Mouse (Mus musculus) hindbrain, embryonic 14.5 days (tissue): ENCODE data around the gene Lrsam1. TPM values are rescaled to one million over a fixed set of nuclear protein-coding genes. Genes with fewer than 3 reads are reported as not detected.

Experiments used
- ATAC-seq: fragments of 200-750 bp; cut with Nextera tagmentation; 2 replicates; pipeline ENCODE4 v1.8.0; 2017; ENCODE audit warnings: moderate number of reproducible peaks, mild to moderate bottlenecking, moderate TSS enrichment, moderate library complexity; ENCODE audit not compliant: low FRiP score
- DNase-seq: peaks from one replicate; pipeline ENCODE4 v3.0.0-alpha.2; 2015; ENCODE audit warnings: low spot score
- H3K27ac ChIP-seq: fragments of 300-500 bp; sonication (generic); 2 replicates; pipeline ENCODE4 v1.5.1; 2014; ENCODE audit warnings: mild to moderate bottlenecking, moderate library complexity
- H3K27me3 ChIP-seq: fragments of 300-500 bp; sonication (generic); 2 replicates; pipeline ENCODE4 v1.6.1; 2014; ENCODE audit warnings: mild to moderate bottlenecking, low read length, mixed read lengths; ENCODE audit not compliant: control insufficient read depth, insufficient read depth
- H3K36me3 ChIP-seq: fragments of 300-500 bp; sonication (generic); replicated peaks from 2 replicates; pipeline ENCODE4 v1.6.1; 2014; ENCODE audit not compliant: control insufficient read depth, insufficient read depth
- H3K4me1 ChIP-seq: fragments of 300-500 bp; sonication (generic); replicated peaks from 2 replicates; pipeline ENCODE4 v1.6.1; 2014; ENCODE audit warnings: antibody characterized with exemption, low read length, mixed read lengths; ENCODE audit not compliant: control insufficient read depth, insufficient read depth
- H3K4me2 ChIP-seq: fragments of 300-500 bp; sonication (generic); replicated peaks from 2 replicates; pipeline ENCODE4 v1.6.1; 2014; ENCODE audit warnings: mild to moderate bottlenecking, moderate library complexity
- H3K4me3 ChIP-seq: fragments of 300-500 bp; sonication (generic); replicated peaks from 2 replicates; pipeline ENCODE4 v1.5.1; 2014; ENCODE audit warnings: mild to moderate bottlenecking, low read length
- H3K9ac ChIP-seq: fragments of 300-500 bp; sonication (generic); 2 replicates; pipeline ENCODE4 v1.6.1; 2014
- H3K9me3 ChIP-seq: fragments of 300-500 bp; sonication (generic); 2 replicates; pipeline ENCODE4 v1.6.1; 2016; ENCODE audit warnings: low read length; ENCODE audit not compliant: control insufficient read depth
- WGBS: fragments of 180-500 bp; shearing (Covaris S2); extraction: QIAGEN DNeasy Blood & Tissue Kit; methylation state at CpG from one replicate; pipeline ENCODE4 v1.1.7; 2014; 5-methylcytosine and 5-hydroxymethylcytosine counted together
- polyA plus RNA-seq: library from polyadenylated mRNA; unstranded; fragments of >200 nt; fragmentation: Nextera tagmentation; extraction: Ambion mirVana; gene quantifications from 2 replicates; pipeline ENCODE4 v1.2.1, GENCODE M21; 2014

Lrsam1 gene
- polyA plus RNA-seq, 1 experiment from 2014 or later = 20.2 TPM

DNA sequence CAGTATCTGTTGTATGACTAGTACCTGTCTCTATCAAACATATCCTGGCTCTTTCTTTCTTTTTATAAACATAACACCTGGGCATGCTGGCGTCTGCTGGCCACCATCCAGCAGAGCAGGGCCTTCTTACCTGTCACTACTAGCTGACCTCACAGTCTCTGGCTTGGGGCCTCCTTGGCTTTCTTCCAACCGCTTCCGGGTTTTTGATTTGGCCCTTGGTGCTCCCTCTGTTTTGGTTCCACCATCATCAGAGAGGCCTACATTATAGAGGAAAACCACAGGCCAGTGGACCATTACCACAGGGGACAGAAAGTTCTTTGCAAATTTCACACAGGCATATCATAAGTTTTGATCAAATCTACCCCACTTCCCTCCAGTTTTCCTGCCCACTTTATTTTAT is 28.0 kb upstream of the Lrsam1 start:
- no peaks in the 10 kb centered on the region for H3K27me3 ChIP-seq
- H3K9me3 ChIP-seq = no peaks in the 10 kb centered on the region
- H3K4me3 ChIP-seq = no peak overlapping the region
- DNase-seq (no peak), ATAC-seq (no peak)
- WGBS = 84% methylated on average over 3 of the region's 3 CpGs
- H3K4me1 ChIP-seq = no peaks in the 10 kb centered on the region
- H3K9ac ChIP-seq = no peak overlapping the region
- H3K4me2 ChIP-seq = no peak overlapping the region
- H3K27ac ChIP-seq = no peak overlapping the region
- H3K36me3 ChIP-seq = peaks cover 18% of the 10 kb centered on the region

DNA sequence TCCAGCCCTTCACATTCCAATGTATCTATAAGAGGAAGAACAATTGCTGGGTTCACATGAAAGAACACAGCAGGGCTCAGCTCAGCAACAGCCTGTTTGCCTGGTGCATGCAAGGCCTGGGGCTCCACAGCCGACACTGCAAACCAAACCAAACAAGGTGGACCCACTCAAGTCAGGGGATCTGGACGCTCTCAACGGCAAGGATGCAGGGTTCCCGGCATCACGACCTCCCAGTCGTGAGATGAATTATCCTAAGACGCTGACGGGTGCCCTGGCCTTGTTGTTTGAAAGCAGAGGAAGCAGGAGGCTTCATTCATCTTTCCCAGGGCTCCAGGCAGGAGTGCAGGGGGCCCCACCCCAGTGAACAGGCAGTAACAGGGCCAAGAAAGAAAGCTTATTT is 24.4 kb upstream of the Lrsam1 start:
- 65% methylated on average over 8 of the region's 8 CpGs for WGBS
- ATAC-seq = no peak
- H3K9ac ChIP-seq = no peak overlapping the region

DNA sequence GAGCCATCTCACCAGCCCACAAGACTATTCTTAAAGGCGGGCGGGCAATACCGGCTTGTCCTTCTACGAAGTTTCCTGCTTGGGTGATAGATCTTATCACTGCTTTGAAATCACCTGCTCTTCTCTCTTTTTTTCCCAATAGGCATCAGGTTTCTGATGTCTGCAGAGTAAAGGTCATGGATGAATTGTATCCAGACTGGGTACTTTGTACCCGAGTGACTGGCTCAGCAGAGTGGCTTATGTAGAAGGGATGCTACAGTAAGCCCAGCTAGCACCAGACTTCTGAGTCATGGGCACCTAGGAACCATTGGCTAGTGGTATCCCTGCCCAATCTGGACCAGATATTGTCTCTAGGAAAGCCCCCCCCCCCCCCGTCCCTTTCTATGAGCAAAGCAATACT is 22.2 kb upstream of the Lrsam1 start:
- no peaks in the 10 kb centered on the region for H3K9me3 ChIP-seq
- no peak overlapping the region for H3K4me3 ChIP-seq
- H3K4me2 ChIP-seq = no peak overlapping the region; the same call in 1 of the 2 replicates
- DNase-seq (no peak), ATAC-seq (no peak)
- H3K27ac ChIP-seq = no peak overlapping the region
- no peaks in the 10 kb centered on the region for H3K27me3 ChIP-seq
- 61% methylated on average over 6 of the region's 6 CpGs for WGBS
- H3K4me1 ChIP-seq = peaks cover 19% of the 10 kb centered on the region
- no peak overlapping the region for H3K9ac ChIP-seq
- H3K36me3 ChIP-seq = peaks cover 4% of the 10 kb centered on the region; the same call in 1 of the 2 replicates

More for the DNA sequence above, 24.4 kb upstream of the Lrsam1 start:
- Histone ChIP-seq H3K4me3 (no peak overlapping the region), H3K27me3 (no peaks in the 10 kb centered on the region), H3K4me1 (peaks cover 16% of the 10 kb centered on the region), H3K4me2 (no peak overlapping the region), H3K9me3 (no peaks in the 10 kb centered on the region), H3K27ac (no peak overlapping the region), H3K36me3 (peaks cover 9% of the 10 kb centered on the region)
- DNase-seq = no peak

DNA sequence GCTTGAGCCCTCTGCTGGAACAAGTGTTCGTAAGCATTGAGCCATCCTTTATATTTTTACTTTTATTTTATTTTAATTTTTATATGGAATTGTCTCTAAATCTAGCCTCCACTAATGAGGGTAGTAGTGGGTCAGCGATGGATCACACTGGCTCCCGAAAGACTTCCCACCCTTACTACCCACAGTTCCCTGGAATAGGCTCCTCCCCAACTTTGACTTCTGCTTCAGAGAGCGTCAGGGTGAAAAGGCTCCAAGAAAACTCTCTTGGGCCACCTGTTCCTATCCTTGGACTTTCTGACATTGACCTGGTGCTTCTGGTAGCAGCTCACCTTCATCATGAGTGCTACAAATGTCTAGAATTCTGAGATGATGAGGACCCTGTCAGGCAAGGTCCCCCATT is 21.3 kb upstream of the Lrsam1 start:
- 3% methylated on average over 4 of the region's 4 CpGs for WGBS
- Histone ChIP-seq H3K27ac (no peak overlapping the region), H3K36me3 (peaks cover 4% of the 10 kb centered on the region; the same call in 1 of the 2 replicates), H3K4me2 (peak overlapping the region; percentile 98), H3K9ac (no peak overlapping the region), H3K4me3 (peak overlapping the region; percentile 87), H3K27me3 (no peaks in the 10 kb centered on the region), H3K4me1 (peaks cover 23% of the 10 kb centered on the region), H3K9me3 (no peaks in the 10 kb centered on the region)
- DNase-seq (no peak), ATAC-seq (no peak)

DNA sequence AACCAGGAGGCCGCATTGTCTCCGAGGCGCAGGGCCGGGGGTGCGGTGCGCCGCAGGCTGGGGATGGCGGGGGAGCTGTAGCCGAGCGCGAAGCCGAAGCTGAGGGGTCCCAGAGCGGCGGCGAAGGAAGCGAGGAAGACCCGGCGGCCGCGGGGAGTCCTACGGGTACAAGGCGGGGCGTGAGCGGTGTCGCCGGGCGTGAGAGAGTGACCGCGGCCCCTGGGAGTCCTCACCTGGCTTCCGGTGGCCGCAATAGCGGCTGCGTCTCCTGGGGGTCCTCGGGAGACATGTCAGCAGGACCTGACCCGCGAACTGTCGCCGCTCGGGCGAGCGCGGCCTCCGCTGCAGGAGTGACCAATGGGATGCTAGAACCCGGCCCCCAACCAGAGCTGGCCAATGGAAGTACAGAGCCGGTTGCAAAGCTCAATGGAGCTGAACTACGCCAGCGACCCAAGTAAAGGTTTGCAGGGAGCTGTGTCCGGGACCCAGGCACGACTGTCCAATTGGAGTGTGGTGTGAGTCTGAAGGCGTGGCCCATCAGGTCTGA is 20.4 kb upstream of the Lrsam1 start, which contains the start of gene Slc2a8:
Gene Slc2a8, minus strand, starts transcription at position 359 of the 547 bp plus-strand sequence.
- Histone ChIP-seq H3K9me3 (no peaks in the 10 kb centered on the region), H3K4me1 (peaks cover 24% of the 10 kb centered on the region), H3K4me3 (peak within 1 kb of the TSS; percentile 87), H3K4me2 (peak within 1 kb of the TSS; percentile 98), H3K9ac (peak within 1 kb of the TSS; percentile 93), H3K27ac (peak within 1 kb of the TSS; percentile 77), H3K36me3 (peaks cover 4% of the 10 kb centered on the region; the same call in 1 of the 2 replicates), H3K27me3 (no peaks in the 10 kb centered on the region)
- under 1% methylated on average over 47 of the region's 50 CpGs for WGBS
- peak; percentile 86 for DNase-seq
- ATAC-seq = peak; percentile 98

DNA sequence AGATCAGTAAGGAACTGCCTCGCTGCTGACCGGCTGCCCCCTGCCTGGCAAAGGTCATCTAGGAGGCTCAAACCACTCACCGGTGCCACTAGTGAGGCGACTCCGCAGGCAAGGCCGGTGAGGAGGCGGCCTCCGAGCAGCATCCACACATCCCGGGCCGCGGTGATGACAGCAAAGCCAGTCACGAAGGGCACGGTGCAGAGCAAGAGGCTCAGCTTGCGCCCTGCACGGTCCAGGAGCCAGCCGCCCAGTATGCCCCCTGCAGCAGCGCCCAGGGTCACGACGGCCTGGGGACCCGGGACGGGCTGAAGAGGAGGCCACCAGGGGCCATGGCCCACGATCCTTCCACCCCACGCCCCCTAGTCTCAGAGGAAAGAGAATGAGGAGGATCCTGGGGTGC is 19.9 kb upstream of the Lrsam1 start:
- peak overlapping the region; percentile 77 for H3K27ac ChIP-seq
- no peaks in the 10 kb centered on the region for H3K9me3 ChIP-seq
- WGBS = under 1% methylated on average over 21 of the region's 23 CpGs
- DNase-seq (no peak), ATAC-seq (peak; percentile 28)
- peak overlapping the region; percentile 93 for H3K9ac ChIP-seq
- no peaks in the 10 kb centered on the region for H3K27me3 ChIP-seq
- H3K4me3 ChIP-seq = peak overlapping the region; percentile 87
- peaks cover 4% of the 10 kb centered on the region; the same call in 1 of the 2 replicates for H3K36me3 ChIP-seq
- peak overlapping the region; percentile 98 for H3K4me2 ChIP-seq
- peaks cover 28% of the 10 kb centered on the region for H3K4me1 ChIP-seq

DNA sequence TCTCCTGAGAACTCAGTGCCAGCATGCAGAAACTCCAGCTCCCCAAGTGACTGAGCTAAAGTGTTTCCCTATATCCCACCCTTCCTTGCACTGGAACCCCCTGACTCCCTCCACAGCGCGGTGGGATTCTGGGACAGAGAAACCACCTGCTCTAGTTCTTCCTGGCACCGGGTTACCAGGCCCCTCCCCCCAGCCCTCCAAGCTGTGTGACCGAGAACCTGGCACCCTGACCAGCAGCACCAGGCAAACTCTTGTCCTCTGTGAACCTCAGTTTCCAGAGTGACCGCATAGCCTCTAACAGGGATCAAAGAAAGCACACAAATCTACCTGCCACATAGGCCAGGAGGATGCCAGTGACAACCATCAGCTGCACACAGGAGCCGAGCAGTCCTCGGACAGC is 18.3 kb upstream of the Lrsam1 start:
- H3K4me1 ChIP-seq = peaks cover 28% of the 10 kb centered on the region
- no peak overlapping the region for H3K27ac ChIP-seq
- H3K4me3 ChIP-seq = no peak overlapping the region
- no peaks in the 10 kb centered on the region for H3K9me3 ChIP-seq
- no peaks in the 10 kb centered on the region for H3K27me3 ChIP-seq
- H3K4me2 ChIP-seq = no peak overlapping the region
- H3K36me3 ChIP-seq = peaks cover 5% of the 10 kb centered on the region
- H3K9ac ChIP-seq = no peak overlapping the region
- no peak for ATAC-seq
- 83% methylated on average over 7 of the region's 7 CpGs for WGBS
- DNase-seq = no peak

DNA sequence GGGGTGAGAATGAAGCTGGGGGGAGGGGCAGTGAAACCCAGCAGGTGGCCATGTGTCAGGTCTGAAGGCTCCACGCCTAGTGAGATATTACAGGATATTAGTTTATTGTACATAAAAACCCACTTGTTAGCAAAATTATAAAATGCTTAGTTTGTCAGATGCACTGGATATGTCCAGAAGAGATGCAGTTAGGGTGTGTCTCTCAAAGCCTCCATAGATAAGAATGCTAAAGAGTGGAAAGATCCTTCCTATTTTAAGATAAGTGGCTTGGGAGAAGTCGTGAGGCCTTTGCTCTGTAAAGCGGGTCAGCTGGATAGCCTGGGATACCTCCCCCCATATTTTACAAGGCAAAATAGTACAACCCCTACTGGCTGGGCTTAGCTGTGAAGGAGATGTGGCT is 17.3 kb upstream of the Lrsam1 start:
- Histone ChIP-seq H3K36me3 (peaks cover 15% of the 10 kb centered on the region), H3K9me3 (no peaks in the 10 kb centered on the region), H3K4me2 (no peak overlapping the region), H3K27me3 (no peaks in the 10 kb centered on the region), H3K4me3 (no peak overlapping the region), H3K9ac (no peak overlapping the region), H3K27ac (no peak overlapping the region), H3K4me1 (peaks cover 28% of the 10 kb centered on the region)
- DNase-seq (no peak), ATAC-seq (no peak)
- 67% methylated on average over 3 of the region's 3 CpGs for WGBS

DNA sequence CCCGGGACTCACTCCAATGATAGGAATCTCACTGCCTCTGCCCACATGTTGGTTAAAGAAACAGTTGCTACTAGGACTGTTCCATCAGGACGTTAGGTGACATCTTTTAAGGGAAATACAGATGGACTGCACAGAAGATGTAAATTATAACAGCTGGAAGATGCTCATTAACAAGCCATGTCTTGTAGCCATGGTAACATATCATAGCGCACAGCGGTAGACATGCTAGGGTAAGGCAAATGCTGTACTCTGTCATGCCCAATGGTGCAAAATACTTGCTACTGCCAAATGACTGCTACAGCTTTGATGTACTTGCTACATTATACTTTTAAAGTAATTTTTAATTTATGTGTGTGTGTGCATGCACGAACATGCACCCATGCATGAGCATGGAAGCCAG is 15.7 kb upstream of the Lrsam1 start:
- H3K36me3 ChIP-seq = peaks cover 29% of the 10 kb centered on the region
- H3K4me1 ChIP-seq = peaks cover 19% of the 10 kb centered on the region
- DNase-seq (no peak), ATAC-seq (no peak)
- peak overlapping the region; percentile 64 for H3K27ac ChIP-seq
- no peaks in the 10 kb centered on the region for H3K27me3 ChIP-seq
- H3K9ac ChIP-seq = no peak overlapping the region
- no peak overlapping the region for H3K4me2 ChIP-seq
- 65% methylated on average over 5 of the region's 5 CpGs for WGBS
- no peak overlapping the region for H3K4me3 ChIP-seq
- H3K9me3 ChIP-seq = no peaks in the 10 kb centered on the region

DNA sequence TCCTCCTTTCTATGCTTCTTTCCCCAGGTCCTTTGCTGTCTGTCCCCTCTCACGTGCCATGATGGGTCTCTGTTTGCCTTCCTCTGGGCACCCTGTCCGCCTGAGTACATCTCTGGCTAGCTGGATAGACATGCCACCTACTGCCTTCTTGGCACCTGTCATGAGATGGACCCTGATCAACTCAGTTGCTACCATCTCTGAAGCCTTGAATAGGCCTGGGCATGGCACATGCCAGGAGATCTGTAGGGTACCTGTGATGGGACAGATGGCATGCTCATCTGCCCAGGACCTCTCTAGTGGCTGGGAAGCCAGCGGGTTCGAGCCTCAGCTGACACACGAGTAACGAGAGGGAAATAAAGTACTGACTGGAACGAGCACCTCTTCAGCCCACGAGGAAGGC is 12.8 kb upstream of the Lrsam1 start:
- Histone ChIP-seq H3K4me3 (no peak overlapping the region), H3K27ac (no peak overlapping the region), H3K4me1 (0 out of 2 replicates have a peak, but pooled peaks cover 9% of the 10 kb centered on the region), H3K9me3 (no peaks in the 10 kb centered on the region), H3K36me3 (peaks cover 33% of the 10 kb centered on the region), H3K4me2 (no peak overlapping the region), H3K27me3 (no peaks in the 10 kb centered on the region), H3K9ac (no peak overlapping the region)
- 93% methylated on average over 8 of the region's 8 CpGs for WGBS
- ATAC-seq (no peak), DNase-seq (no peak)
